Mouse (Mus musculus) cerebellum, adult (tissue): ENCODE results near the gene Gm8439.

Experiments
- ATAC-seq: cut with Nextera tagmentation; 2 replicates; pipeline ENCODE4 v1.9.2; 2017; ENCODE audit warnings: mild to moderate bottlenecking, moderate library complexity, mixed read lengths; ENCODE audit not compliant: insufficient number of reproducible peaks, low FRiP score, low TSS enrichment

Gene Gm8439

DNA sequence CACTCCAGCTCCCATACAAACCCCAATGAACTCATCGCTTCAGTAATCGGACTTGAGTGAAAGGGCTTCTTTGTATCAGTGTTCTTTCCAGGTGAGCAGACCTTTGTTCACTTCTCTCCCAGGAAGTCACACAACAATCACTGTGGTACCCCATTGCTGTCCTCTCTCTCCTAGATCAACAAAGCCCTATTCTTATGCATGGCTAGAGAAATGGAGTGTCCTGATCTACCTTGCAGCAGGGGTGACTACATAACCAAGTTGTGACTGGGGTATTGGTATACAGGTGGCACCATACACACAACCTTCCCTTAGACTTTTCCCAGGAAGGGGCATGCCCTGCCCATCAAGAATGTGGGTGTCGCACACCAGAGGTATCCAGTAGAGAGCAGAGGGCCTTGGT is 22.5 kb downstream of the Gm8439 start:
- ATAC-seq, result no peak

DNA sequence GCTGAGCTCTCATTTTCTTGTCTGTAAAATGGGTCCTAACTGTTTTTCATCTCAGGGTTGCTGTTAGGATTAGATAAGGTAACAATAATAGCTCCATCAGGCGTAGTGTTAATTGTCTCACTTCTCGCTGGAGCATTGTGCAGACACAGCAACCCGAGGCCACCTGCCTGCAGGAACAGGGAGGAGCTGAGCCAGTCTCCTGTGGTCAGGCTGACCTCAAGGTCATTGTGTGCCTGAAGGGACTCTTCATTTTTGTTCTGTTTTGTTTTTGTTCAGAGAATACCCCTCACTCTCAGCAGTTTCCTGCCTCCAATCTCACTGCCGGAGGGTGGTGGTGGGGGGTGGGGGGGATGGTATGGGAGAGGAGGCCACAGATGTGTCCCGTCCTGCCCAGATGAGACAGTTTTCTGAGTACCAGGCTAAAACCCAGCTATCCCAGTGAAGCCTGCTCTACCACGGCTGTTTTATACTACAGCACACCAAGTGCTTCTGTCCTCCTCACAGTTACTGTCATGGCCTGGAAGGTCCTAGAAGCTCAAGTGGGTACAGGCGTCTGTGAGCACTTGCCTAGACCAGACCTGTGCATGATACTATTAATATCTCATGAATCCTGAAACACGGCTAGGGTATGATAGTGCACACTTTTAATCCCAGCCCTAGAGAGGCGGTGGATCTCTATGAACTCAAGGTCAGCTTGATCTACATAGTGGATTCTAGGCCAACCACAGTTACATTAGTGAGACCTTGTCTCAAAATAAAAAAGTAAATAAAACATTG is 23.9 kb downstream of the Gm8439 start:
- ATAC-seq, result no peak

DNA sequence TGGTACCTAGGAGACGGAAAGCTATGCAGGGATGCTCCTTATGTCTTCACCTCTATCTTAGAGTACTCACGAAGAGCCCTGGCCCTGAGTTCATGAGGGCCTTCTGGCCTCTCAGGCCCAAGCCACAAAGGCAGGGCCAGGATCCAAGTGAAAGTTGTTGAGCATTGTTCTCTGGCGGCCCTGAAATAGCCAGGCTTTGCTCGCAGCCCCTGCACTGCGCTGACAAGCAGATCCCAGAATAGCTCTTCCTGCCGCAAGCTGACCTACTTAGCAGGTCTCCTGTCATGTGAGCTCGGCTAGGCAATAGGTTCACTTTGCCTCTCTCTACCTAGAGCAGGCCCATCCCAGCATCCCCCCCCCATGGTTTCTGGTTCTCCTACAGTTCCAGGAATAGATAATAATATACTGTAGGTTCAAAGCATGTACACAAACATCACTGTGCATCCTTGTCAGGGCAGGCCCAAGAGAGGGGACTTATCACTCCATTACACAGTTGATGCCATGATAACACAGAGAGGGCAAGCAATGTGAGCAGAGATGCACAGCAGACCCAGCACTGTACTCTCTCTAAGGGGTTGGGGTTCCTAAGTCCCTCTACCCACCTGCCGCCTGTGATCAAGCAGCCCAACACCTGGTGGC is 25.3 kb downstream of the Gm8439 start:
- ATAC-seq, result peak; percentile 90

DNA sequence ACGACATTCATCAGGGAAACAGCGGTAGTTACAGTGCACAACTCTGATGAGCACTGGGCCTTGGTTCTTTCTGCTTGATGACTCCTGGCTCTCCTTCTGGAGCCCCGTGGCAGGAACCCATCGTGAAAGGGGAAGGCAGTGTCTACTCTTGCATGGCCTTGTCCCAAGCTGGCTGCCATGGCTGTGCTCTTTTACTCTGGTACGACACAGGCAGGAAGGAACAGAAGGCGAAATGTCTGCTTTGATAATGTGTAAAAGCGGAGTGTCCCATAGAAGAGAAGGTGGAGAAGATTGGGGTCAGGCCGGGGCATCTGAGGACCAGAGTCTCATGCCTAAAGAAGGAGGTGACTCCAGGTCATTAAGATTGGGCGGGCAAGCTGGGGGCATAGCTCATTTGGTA is 26.1 kb downstream of the Gm8439 start:
- no peak for ATAC-seq

DNA sequence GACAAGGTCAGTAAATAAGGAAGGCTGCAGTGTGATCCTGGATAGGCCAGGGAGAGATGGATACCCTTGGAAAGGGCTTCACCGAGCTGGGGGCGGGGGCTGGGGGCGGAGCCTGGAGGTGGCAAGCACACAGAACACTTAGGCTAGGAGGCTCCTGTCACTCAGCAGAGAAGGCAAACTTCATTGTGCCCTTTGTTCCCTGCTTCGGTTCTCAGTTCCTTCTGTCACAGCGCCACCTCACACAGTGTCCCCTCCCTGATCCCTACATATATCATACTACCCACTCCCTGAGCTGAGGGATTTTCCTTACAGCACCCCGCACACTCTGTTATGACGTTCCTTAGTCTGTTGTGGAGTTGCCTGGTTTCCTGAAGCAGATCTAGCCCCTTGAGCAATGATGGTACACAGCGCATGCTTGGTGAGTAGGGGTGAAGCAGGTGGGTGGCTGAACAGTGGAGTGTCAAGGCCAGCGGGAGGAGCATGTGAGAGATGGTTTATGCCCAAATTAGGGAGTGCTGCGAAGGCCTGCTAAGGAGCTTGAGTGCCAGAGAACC is 27.1 kb downstream of the Gm8439 start:
- ATAC-seq, result no peak

DNA sequence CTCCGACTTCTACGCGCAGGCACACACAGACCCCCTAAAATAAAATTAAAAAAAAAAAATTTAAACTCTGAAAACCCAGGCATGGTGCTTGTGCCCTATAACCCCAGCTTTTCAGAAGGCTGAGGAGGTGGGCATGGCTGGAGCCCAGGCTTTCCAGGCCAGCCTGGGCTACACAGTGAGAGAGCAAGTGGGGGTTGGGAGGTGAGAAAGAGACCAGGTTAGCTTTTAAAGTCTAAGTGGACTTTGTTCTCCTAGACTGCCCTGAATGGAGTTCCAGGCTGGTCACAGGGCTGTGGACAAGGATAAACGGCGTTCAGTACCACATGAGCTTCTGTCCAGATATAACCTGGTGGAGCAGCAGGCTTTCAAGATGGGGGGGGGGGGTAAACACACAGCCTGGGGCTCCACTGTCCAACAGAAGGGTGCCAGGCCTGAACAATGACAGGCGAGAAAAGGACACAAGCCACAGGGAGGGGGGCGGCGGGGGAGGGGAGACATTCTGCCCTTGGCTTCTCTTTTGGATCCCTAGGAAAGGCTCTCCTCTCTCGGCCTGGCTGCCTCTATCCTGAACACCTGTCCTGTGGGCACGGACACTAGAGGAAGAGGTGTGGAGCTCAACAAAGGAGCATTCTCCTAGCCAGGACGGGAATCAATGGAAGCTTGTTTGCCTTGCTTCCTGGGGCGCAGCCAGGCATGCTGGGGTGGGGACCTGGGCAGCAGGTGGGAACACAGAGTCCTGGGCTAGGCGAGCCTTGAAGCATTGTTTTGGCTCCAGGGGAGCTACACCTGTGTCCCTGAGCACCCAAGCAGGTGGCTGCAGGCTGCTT is 27.9 kb downstream of the Gm8439 start:
- no peak for ATAC-seq

DNA sequence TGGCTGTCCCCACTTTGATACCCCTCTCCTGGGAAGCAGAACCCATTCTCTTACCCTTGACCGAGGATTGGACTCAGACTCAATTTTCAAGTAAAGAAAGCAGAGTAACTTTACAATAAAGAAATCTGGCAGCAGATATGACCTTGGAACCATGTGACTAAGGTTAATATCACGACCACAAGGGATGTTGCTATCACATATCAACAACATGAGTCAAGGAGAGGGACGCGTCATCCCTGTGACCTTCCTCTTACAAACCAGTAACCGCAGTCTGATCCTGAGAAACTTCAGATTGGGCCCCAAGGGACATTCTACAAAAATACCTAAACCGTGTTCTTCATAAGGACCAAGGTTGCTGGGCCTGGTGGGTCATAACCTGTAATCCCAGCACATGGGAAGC is 39.2 kb downstream of the Gm8439 start:
- ATAC-seq, result no peak

DNA sequence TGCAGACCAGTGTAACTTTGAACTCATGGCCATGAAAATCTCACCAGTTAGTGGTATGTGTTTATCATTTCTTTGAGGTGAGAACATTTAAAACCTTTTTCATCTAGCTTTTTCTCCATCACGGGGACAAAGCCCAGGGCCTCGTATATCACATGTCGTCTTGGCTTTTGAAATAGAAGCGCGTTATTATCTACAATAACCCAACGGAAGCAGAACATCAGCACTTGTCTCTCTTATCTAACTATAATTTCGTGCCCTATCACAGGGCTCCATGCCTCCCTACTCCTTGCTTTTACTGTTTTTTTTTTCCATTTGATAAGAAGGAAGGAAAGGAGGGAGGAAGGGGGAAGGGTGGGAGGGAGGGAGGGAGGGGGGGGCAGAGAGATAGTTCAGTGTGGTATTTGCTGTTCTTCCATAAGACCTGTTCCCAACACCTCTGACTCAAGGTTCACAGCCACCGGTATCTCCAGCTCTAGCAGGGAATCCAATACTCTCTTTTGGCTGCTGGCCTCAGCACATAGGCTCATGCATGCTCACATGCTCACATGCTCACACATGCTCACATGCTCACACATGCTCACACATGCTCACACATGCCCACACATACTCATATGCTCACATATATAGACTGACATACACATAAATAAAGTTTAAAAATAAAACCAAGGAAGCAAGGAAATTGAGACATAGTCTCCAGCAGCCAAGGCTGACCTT is 41.8 kb downstream of the Gm8439 start:
- ATAC-seq, result no peak

DNA sequence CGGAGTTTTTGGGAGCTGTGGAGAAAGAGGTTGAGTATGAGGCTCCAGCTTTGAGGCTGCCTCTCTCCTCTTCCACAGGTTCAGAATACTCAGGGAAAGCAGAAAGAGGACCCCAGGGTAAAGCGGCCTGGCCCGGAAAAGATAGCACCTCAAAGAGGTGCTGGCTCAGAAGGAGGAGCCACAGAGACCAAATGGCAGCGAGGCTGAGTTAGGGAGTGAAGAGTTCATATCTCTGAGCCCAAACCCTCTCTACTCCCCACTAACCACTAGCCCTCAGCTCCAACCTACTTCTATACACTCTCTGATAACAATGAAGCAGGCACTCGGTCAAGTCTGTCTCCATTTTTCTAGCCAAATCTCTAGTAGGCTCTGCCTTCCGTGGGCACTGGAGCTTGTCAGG is 43.3 kb downstream of the Gm8439 start:
- no peak for ATAC-seq

DNA sequence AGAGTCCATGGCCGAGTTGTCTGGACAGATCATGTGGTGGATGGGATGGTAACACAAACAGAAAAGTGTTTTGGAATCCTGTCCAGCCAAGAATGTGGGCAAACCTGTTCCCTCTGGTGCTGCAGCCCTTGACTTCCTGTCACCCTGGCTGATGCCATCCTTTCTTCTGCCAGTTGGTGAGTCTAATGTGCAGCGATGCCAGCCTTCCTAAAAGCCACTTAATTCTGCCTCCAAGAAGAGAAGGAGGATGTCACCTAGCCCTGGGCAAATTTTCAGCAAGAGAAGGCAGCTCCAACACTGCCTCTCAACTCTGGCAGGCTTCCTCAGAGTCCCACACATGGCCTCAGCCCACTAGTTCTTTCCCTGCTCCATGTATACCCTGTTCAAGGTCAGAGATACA is 46.8 kb downstream of the Gm8439 start:
- ATAC-seq, result 0 out of 2 replicates have a peak, but pooled peaks have one; percentile 10

DNA sequence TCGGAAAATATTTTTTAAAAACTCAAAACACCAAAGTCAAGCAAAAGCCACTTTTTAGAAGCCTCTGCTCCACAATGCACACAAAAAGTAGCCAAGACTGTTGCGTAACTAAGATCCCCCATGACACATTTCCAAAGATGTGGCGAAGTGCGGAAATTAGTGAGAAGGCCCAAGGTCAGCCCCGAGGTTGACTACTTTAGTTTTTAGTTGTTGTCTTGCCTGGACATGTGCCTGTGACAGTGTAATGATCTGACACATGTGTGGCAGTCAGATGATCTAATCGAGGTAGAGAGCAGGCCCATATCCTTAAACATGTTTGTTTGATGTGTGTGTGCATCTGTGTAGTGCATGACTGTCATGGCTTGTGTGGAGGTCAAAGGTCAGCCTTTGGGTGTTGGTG is 53.4 kb downstream of the Gm8439 start:
- no peak for ATAC-seq

DNA sequence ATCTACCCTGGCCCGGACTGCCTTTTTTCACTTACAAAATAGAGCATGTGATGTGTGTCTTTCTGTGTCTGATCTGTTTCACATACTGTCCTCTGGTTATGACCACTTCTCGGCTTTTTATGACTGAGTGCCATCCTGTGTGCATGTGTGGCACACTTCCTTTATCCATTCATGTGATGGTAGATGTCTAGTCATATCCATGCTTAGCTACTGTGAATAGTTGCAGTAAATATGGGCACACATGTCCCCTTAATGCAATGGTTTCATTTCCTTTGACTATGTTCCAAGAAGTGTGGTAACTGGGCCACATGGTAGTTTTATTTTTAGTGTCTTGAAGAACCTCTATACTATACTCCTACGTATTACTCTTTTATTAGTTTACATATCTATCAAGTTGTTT is 55.4 kb downstream of the Gm8439 start:
- ATAC-seq, result no peak

DNA sequence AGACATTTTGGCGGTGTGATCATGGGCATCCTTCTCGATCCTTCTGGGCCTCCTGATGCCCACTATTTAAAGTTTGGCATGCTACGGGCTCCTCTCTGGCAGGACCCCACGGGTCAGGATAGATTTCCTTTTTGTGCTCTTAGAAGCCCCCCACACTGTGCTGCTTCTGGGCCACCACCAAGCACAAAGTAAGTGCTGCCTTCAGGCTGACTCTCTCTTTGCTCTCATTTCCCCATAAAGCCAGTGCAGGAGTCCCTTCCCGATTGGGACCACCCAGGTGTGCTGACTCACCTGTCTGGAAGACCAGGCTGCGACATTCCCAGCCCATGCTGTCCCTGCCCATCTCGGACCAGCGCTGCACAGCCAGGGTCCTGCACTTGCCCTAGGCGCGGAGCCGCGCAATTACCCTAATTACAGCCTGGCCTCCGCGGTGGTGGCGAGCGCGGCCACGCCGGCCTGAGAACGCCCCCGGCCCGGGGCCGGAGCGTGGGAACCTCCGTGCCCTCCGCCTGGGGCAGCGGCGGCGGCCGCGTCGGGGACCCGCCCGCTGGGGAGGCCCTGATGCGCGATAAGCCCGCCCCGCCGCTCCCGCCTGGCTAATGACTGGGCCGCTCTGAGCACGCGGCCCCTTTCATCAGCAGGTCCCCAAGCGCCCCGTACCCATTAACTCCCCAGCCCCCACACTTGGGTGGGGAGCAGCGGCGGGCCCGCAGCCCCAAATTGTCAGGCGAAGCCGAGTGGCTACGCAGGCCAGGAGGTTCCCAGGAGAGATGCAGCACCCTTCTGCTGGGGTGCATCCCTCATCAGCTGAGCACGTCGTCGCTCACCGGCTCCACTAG is 61.0 kb downstream of the Gm8439 start:
- ATAC-seq, result peak; percentile 67; the same call in 1 of the 2 replicates

DNA sequence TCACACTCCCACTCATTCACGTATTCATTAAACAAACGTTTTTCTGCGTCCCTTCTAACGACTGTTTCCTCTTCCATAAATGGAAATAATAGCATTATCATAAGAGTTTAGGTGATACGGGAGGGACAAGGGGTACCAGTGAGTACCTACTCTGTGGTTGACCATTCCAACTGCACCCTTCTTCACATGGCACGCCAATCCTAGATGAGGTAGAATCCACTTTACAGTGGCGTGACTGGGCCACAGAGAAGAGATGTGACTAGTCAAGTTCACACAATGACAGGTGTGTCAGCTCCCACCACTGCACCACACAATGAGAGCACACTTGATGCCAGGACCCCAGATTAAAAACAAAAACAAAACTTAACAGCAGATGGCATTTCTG is 61.7 kb downstream of the Gm8439 start:
- ATAC-seq, result no peak

DNA sequence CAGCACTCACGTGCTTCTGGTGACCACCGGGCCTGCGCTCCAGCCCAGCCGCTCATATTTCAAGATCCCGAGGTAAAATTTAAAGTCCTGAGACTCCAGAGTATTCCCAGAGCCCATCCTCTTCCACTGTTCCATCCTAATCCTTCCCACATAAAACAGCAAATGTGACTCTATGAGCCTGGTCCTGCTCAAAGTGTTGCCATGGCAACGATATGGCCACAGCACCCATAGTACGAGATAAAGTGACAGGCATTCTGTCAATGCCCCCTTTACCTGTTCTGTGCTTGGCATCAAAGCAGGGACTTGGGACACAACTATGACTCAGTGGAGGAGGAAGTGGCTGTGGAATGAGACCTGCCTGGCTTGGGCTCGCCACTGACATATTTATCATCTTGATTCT is 67.4 kb downstream of the Gm8439 start:
- no peak for ATAC-seq
